Mouse (Mus musculus): ENCODE results near the gene Rhoj. TPM values are rescaled to one million over a fixed set of nuclear protein-coding genes. Genes with fewer than 3 reads are reported as not detected.

The Rhoj gene
- polyA plus RNA-seq, 1 experiment from 2014 or later = 32.7 TPM

- WGBS = 29% methylated on average over 9 of the region's 9 CpGs
Observed at GRCm38 (mm10) chr12:75391526-75391925, 83.4 kb downstream of the Rhoj start.

DNA sequence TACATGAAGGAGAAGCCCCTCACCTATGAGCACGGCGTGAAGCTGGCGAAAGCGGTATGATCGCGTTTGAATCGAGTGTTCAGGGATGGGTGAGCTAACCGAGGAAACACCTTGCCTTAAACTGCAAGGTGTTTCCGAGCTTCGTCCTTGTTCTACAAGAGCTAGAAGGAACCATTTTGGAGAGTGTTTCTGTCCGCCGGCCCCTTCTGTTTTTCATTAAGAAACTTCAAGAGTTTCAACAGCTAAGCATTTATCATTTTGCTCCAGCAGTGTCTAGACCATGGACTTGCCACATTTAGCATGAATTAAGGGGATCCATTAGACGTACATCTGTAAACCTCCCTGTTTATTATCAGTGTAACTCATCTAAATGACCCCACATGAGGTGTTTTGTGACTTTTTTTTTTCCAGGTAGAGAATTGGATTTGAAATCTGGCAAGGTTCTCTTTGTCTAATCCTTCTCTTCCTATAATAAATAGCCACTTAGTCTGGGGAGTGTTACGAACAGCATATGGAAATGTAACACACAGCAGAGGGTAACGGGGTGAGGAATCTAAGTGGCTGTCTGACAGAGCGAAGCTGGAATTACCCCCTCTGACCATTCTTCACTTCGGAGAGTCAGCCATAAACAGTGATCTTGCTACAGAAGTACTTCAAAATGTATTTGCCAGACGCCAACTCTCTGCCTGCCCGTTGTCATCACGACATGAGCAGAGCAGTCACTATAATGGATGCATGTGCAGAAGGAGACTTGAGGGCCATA, 86.1 kb downstream of the Rhoj start:
- Histone ChIP-seq H3K9ac (replicated peaks) (no peak overlapping the region), H3K9me3 (no peaks in the 10 kb centered on the region), H3K36me3 (no peaks in the 10 kb centered on the region), H3K4me2 (no peak overlapping the region), H3K27me3 (no peaks in the 10 kb centered on the region), H3K4me3 (replicated peaks) (no peak overlapping the region), H3K4me1 (replicated peaks) (peaks cover 22% of the 10 kb centered on the region), H3K27ac (no peak overlapping the region)
- no peak for ATAC-seq (ENCODE audit: insufficient number of reproducible peaks, insufficient read depth, low FRiP score, low TSS enrichment, low read depth)
- WGBS = 42% methylated on average over 20 of the region's 20 CpGs

More at GRCm38 (mm10) chr12:75391526-75391925, 83.4 kb downstream of the Rhoj start:
- no peak overlapping the region for H3K4me2 ChIP-seq
- ATAC-seq (ENCODE audit: insufficient number of reproducible peaks, insufficient read depth, low FRiP score, low TSS enrichment, low read depth) = no peak
- H3K36me3 ChIP-seq = no peaks in the 10 kb centered on the region
- no peak overlapping the region for H3K9ac ChIP-seq (replicated peaks)
- no peaks in the 10 kb centered on the region for H3K27me3 ChIP-seq
- no peak overlapping the region for H3K27ac ChIP-seq
- H3K4me3 ChIP-seq (replicated peaks) = no peak overlapping the region
- H3K4me1 ChIP-seq (replicated peaks) = peaks cover 24% of the 10 kb centered on the region
- H3K9me3 ChIP-seq = no peaks in the 10 kb centered on the region

DNA sequence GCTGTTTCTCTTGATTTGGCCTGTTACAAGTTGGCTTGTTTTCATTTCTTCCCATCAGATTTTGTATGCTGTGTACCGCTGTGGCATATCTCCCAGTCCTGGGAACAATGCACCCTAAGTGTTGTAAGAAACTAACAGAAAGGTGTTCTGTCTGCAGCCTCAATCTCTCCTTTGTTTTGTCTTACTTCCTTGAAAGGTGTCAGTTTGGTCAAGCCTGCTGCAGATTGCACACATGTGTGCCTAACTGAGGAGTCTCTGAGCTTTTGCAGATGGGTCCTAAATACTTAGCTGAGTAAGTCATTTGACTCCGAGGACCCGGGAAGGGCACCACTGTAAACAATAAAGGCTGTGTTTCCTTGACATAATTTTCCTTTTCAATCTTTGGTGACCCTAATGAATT, 88.5 kb downstream of the Rhoj start:
- H3K9me3 ChIP-seq = no peaks in the 10 kb centered on the region
- H3K4me1 ChIP-seq (replicated peaks) = peaks cover 22% of the 10 kb centered on the region
- H3K27me3 ChIP-seq = 0 out of 2 replicates have a peak, but pooled peaks cover 4% of the 10 kb centered on the region
- no peak overlapping the region for H3K4me2 ChIP-seq
- 0 out of 2 replicates have a peak, but pooled peaks cover 1% of the 10 kb centered on the region for H3K36me3 ChIP-seq
- no peak for ATAC-seq (ENCODE audit: insufficient number of reproducible peaks, insufficient read depth, low FRiP score, low TSS enrichment, low read depth)
- H3K4me3 ChIP-seq (replicated peaks) = no peak overlapping the region
- 44% methylated on average over 3 of the region's 3 CpGs for WGBS
- no peak overlapping the region for H3K9ac ChIP-seq (replicated peaks)
- peak overlapping the region; percentile 50 for H3K27ac ChIP-seq

GRCm38 (mm10) chr12:75397077-75397476, 89.0 kb downstream of the Rhoj start:
- 0 out of 2 replicates have a peak, but pooled peaks cover 2% of the 10 kb centered on the region for H3K36me3 ChIP-seq
- WGBS = 50% methylated on average over 7 of the region's 7 CpGs
- H3K4me1 ChIP-seq (replicated peaks) = peaks cover 22% of the 10 kb centered on the region
- ATAC-seq (ENCODE audit: insufficient number of reproducible peaks, insufficient read depth, low FRiP score, low TSS enrichment, low read depth) = no peak
- no peak overlapping the region for H3K4me2 ChIP-seq
- H3K9ac ChIP-seq (replicated peaks) = no peak overlapping the region
- H3K27ac ChIP-seq = no peak overlapping the region
- no peaks in the 10 kb centered on the region for H3K9me3 ChIP-seq
- H3K27me3 ChIP-seq = 0 out of 2 replicates have a peak, but pooled peaks cover 4% of the 10 kb centered on the region
- H3K4me3 ChIP-seq (replicated peaks) = no peak overlapping the region

- H3K9ac ChIP-seq (replicated peaks) = no peak overlapping the region
- 67% methylated on average over 9 of the region's 9 CpGs for WGBS
- no peak overlapping the region for H3K4me3 ChIP-seq (replicated peaks)
- H3K4me1 ChIP-seq (replicated peaks) = peaks cover 3% of the 10 kb centered on the region; the same call in 1 of the 2 replicates
- H3K27me3 ChIP-seq = no peaks in the 10 kb centered on the region
- no peaks in the 10 kb centered on the region for H3K36me3 ChIP-seq
- no peak for ATAC-seq (ENCODE audit: insufficient number of reproducible peaks, insufficient read depth, low FRiP score, low TSS enrichment, low read depth)
- no peak overlapping the region for H3K27ac ChIP-seq
- no peaks in the 10 kb centered on the region for H3K9me3 ChIP-seq
- H3K4me2 ChIP-seq = no peak overlapping the region
Observed at GRCm38 (mm10) chr12:75412964-75413363, 104.8 kb downstream of the Rhoj start.

GRCm38 (mm10) chr12:75414991-75415390, 106.9 kb downstream of the Rhoj start:
- no peak overlapping the region for H3K9ac ChIP-seq (replicated peaks)
- no peaks in the 10 kb centered on the region for H3K36me3 ChIP-seq
- H3K27ac ChIP-seq = no peak overlapping the region
- H3K4me1 ChIP-seq (replicated peaks) = peaks cover 3% of the 10 kb centered on the region; the same call in 1 of the 2 replicates
- H3K4me2 ChIP-seq = no peak overlapping the region
- no peak overlapping the region for H3K4me3 ChIP-seq (replicated peaks)
- WGBS = 82% methylated on average over 6 of the region's 6 CpGs
- H3K27me3 ChIP-seq = no peaks in the 10 kb centered on the region
- ATAC-seq (ENCODE audit: insufficient number of reproducible peaks, insufficient read depth, low FRiP score, low TSS enrichment, low read depth) = no peak
- H3K9me3 ChIP-seq = no peaks in the 10 kb centered on the region

- H3K9ac ChIP-seq (replicated peaks) = no peak within 1 kb of the TSS
- no peak within 1 kb of the TSS for H3K4me2 ChIP-seq
- H3K36me3 ChIP-seq = no peaks in the 10 kb centered on the region
- H3K9me3 ChIP-seq = no peaks in the 10 kb centered on the region
- ATAC-seq (ENCODE audit: insufficient number of reproducible peaks, insufficient read depth, low FRiP score, low TSS enrichment, low read depth) = no peak
- no peak within 1 kb of the TSS for H3K4me3 ChIP-seq (replicated peaks)
- no peak within 1 kb of the TSS for H3K27ac ChIP-seq
- no peaks in the 10 kb centered on the region for H3K27me3 ChIP-seq
- H3K4me1 ChIP-seq (replicated peaks) = peaks cover 2% of the 10 kb centered on the region; the same call in 1 of the 2 replicates
- WGBS = 90% methylated on average over 4 of the region's 4 CpGs
Observed at GRCm38 (mm10) chr12:75416681-75417080, 108.6 kb downstream of the Rhoj start, which contains the start of gene Gphb5. Gene Gphb5, minus strand, starts transcription at chr12:75416781.

DNA sequence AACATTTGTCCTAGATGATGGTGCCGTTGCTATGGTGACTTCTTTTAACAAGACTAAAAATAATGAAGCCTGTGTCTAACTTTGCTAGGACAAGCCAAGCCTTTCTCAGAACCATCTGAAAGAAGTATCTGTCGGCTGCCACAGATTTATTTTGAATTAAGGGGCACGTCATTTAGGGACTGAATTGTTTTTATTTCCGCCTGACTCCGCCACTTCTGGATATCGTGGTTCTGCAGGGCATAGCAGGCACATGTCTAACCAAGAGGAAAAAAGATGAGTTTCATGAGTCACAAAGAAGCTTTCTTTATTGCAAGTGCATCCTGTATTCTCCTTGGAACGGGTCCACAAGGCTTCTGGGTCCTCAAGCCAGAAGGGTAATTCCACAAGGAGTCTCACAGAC, 116.2 kb downstream of the Rhoj start:
- WGBS = 84% methylated on average over 7 of the region's 7 CpGs
- Histone ChIP-seq H3K9me3 (no peaks in the 10 kb centered on the region), H3K4me2 (no peak overlapping the region), H3K4me3 (replicated peaks) (no peak overlapping the region), H3K27me3 (no peaks in the 10 kb centered on the region), H3K27ac (no peak overlapping the region), H3K9ac (replicated peaks) (no peak overlapping the region), H3K4me1 (replicated peaks) (no peaks in the 10 kb centered on the region), H3K36me3 (no peaks in the 10 kb centered on the region)
- ATAC-seq (ENCODE audit: insufficient number of reproducible peaks, insufficient read depth, low FRiP score, low TSS enrichment, low read depth) = no peak

DNA sequence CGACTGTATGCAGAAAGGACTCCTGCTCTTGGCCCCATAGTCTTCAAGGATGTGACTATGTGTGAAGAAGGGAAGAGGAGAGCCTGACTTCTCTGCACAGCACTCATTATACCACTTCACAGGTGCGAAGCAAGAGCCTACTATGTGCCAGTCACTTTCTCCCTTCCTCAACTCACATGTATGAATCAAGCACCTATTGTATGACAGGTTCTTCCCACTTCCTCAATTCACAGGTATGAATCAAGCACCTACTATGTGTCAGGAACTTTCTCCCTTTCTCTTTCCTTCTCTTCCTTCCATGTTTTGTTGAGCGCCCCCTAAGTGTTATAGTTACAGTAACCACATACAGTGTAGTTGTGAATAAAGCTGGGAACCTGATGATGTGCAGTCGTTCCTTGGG, 116.7 kb downstream of the Rhoj start:
- ATAC-seq (ENCODE audit: insufficient number of reproducible peaks, insufficient read depth, low FRiP score, low TSS enrichment, low read depth) = no peak
- Histone ChIP-seq H3K4me2 (no peak overlapping the region), H3K36me3 (no peaks in the 10 kb centered on the region), H3K27me3 (no peaks in the 10 kb centered on the region), H3K4me3 (replicated peaks) (no peak overlapping the region), H3K9me3 (no peaks in the 10 kb centered on the region), H3K4me1 (replicated peaks) (no peaks in the 10 kb centered on the region), H3K27ac (no peak overlapping the region), H3K9ac (replicated peaks) (no peak overlapping the region)
- WGBS = 95% methylated on average over 4 of the region's 4 CpGs

DNA sequence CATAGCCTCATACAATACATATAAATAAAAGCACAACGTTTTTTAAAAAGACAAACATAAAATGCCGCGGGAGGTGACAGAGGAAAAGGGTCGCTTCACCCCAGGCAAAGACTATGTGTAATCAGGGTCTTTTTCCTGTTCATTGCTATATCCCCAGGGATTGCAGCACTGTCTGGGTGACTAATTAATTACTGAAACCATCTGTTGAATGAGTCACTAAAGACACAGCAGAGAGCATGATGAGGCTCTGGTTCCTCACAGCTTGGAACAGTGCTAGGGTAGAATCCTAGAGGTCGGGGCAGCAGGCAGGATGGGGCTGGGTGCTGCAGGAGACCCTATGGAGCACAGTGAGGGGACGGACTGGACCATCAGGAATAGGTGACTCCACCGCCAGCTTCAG, 117.8 kb downstream of the Rhoj start:
- no peak overlapping the region for H3K27ac ChIP-seq
- no peaks in the 10 kb centered on the region for H3K9me3 ChIP-seq
- H3K27me3 ChIP-seq = no peaks in the 10 kb centered on the region
- no peak overlapping the region for H3K4me3 ChIP-seq (replicated peaks)
- no peaks in the 10 kb centered on the region for H3K4me1 ChIP-seq (replicated peaks)
- no peak overlapping the region for H3K4me2 ChIP-seq
- 80% methylated on average over 7 of the region's 7 CpGs for WGBS
- no peak for ATAC-seq (ENCODE audit: insufficient number of reproducible peaks, insufficient read depth, low FRiP score, low TSS enrichment, low read depth)
- no peak overlapping the region for H3K9ac ChIP-seq (replicated peaks)
- H3K36me3 ChIP-seq = no peaks in the 10 kb centered on the region

DNA sequence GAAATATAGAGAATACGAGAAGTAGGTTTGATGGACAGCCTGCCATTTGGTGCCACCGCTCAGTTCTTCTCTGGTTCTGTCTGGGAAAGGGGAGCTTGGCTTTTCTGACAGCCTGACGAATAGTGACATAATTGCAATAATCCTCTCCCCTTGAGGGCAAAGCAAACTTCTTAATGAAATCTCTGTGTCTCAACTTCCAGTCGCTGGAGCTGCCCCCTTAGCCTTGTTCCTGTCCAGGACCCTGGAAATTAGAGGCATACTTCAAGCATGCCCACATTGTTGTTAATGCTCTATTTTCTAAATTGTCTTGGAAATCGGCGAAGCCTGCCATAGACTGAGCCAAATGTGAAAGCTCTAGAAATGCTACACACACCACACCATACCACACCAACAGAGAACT, 120.6 kb downstream of the Rhoj start:
- no peak overlapping the region for H3K4me3 ChIP-seq (replicated peaks)
- no peaks in the 10 kb centered on the region for H3K4me1 ChIP-seq (replicated peaks)
- WGBS = 73% methylated on average over 6 of the region's 6 CpGs
- no peaks in the 10 kb centered on the region for H3K36me3 ChIP-seq
- H3K4me2 ChIP-seq = no peak overlapping the region
- no peak overlapping the region for H3K27ac ChIP-seq
- H3K9me3 ChIP-seq = no peaks in the 10 kb centered on the region
- H3K27me3 ChIP-seq = no peaks in the 10 kb centered on the region
- no peak for ATAC-seq (ENCODE audit: insufficient number of reproducible peaks, insufficient read depth, low FRiP score, low TSS enrichment, low read depth)
- H3K9ac ChIP-seq (replicated peaks) = no peak overlapping the region

Measured in limb, embryonic 12.5 days (tissue).